Mouse (Mus musculus): ENCODE results near the gene Fsd2.

Fsd2 gene

DNA sequence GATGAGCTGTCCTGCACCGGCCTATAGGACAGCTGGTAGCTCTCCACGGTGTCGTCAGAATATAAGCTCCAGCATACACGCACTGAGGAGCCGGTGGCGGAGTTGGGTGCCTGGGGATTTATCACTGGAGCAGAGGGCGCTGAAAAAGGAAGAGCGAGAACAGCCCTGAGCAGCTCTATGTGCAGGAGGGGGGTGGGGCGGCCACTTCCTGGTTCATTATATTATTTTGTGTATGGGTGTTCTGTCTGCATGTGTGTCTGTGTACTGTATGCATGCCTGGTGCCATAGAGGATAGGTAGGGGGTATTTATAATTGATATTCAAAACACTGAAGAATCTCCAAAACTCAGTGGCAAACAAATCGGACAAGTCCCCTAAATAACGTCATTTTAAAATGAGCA lies 17.9 kb downstream of the Fsd2 start:
- DNase-seq (ENCODE audit: extremely low read depth, insufficient read length, low spot score): no peak

- no peak for DNase-seq (ENCODE audit: extremely low read depth, insufficient read length, low spot score)
Observed at GRCm38 (mm10) chr7:81542934-81543333, 23.8 kb downstream of the Fsd2 start.

GRCm38 (mm10) chr7:81541924-81542524 lies 24.7 kb downstream of the Fsd2 start:
- no peak for DNase-seq (ENCODE audit: extremely low read depth, insufficient read length, low spot score)

DNA sequence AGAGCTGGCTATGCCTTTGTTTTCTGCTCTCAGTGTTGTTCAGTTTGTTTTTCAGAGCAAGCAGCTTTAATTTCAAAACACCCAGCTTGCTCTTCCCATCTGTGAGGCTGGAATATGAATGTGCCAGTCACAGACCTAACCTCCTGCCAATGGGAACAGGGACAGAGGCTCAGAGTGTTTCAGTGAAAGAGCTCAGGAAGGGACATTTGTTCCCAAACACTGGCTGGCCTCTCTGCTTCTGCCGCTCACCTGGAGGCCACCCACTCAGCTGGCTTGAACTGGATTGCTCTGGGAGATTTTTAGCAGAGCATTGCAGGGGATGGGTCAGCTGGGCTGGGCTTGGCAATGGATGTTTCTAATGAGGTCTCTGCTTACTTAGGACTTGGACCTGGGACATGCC lies 25.7 kb downstream of the Fsd2 start:
- no peak for DNase-seq (ENCODE audit: extremely low read depth, insufficient read length, low spot score)

DNA sequence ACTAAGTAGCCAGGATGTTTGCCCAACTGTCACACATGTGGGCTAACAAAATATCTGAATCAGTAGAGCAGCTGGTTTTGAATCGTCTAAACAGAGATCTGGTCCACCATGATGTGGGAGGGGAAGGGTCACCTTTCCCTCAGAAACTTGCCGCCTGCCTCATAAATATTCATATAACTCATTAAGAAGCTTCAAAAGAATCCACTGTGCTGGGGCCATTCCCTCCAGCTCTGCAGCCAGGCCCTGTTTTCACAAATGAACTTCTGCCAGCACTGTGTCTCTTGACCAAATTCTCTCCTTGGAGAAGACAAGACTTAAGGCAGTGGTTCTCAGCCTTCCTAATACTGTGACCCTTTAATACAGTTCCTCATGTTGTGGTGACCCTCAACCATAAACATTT lies 27.2 kb downstream of the Fsd2 start:
- DNase-seq (ENCODE audit: extremely low read depth, insufficient read length, low spot score): no peak

DNA sequence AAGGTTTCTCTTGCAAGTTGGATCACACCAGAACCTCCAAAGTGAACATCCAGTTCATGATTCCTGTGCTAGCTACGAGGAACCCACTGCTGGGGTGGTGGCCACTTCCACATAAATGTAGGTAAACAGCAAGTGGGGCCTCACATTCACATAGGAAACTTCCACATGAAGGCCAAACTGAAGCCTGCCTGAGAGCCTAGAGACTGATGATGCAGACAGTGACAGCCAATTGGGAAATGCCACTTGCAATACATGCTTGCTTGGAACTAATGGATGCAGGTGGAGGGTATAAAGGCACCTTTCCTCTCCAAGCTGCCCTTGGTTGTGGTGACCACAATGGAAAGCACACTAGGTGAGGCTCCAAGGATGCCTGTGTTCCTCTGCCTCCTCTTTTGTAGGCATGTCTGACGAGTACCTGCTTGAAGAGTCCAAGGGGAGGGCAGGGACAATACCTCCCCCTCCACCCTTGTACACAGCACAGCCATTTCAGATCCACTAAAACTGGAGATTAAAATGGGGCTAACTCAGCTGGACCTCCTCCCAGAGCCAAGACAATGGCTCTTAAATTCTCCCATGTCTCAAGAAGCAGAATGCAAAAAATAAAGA lies 28.6 kb downstream of the Fsd2 start:
- DNase-seq (ENCODE audit: extremely low read depth, insufficient read length, low spot score): no peak

- no peak for DNase-seq (ENCODE audit: extremely low read depth, insufficient read length, low spot score)
Observed at GRCm38 (mm10) chr7:81536478-81536877, 30.3 kb downstream of the Fsd2 start.

DNA sequence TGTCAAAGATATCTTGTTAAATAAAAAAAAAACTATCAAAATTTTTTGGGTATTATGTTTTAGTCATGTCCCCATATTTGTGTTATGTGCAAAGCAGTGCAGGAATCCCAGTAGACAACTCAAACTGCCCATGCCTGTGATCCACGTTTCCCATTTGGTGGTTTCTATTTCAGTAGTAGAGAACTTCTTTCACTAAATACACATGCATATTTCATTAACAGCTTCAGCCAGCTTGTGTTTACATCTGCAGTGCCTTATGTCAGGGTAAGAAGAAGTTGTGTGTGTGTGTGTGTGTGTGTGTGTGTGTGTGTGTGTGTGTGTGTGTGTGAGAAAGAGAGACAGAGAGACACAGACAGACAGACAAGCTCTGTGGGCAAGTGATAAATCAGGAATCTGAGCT lies 35.3 kb downstream of the Fsd2 start:
- DNase-seq (ENCODE audit: extremely low read depth, insufficient read length, low spot score): no peak

- DNase-seq (ENCODE audit: extremely low read depth, insufficient read length, low spot score): no peak
Observed at GRCm38 (mm10) chr7:81528918-81529317, 37.8 kb downstream of the Fsd2 start.

- DNase-seq (ENCODE audit: extremely low read depth, insufficient read length, low spot score): no peak
Observed at GRCm38 (mm10) chr7:81523663-81524017, 43.1 kb downstream of the Fsd2 start.

GRCm38 (mm10) chr7:81523008-81523662 lies 43.6 kb downstream of the Fsd2 start:
- peak; percentile 89 for DNase-seq (ENCODE audit: extremely low read depth, insufficient read length, low spot score)

GRCm38 (mm10) chr7:81516154-81517030 lies 50.4 kb downstream of the Fsd2 start:
- DNase-seq (ENCODE audit: extremely low read depth, insufficient read length, low spot score): no peak

GRCm38 (mm10) chr7:81514906-81515590 lies 51.7 kb downstream of the Fsd2 start:
- DNase-seq (ENCODE audit: extremely low read depth, insufficient read length, low spot score): no peak

GRCm38 (mm10) chr7:81501050-81501449 lies 65.7 kb downstream of the Fsd2 start:
- DNase-seq (ENCODE audit: extremely low read depth, insufficient read length, low spot score): no peak

- no peak for DNase-seq (ENCODE audit: extremely low read depth, insufficient read length, low spot score)
Observed at GRCm38 (mm10) chr7:81498181-81498580, 68.6 kb downstream of the Fsd2 start, which contains the start of gene BC048679. Gene BC048679, minus strand, starts transcription at chr7:81498281.

GRCm38 (mm10) chr7:81497171-81497570 lies 69.6 kb downstream of the Fsd2 start:
- DNase-seq (ENCODE audit: extremely low read depth, insufficient read length, low spot score): no peak

DNA sequence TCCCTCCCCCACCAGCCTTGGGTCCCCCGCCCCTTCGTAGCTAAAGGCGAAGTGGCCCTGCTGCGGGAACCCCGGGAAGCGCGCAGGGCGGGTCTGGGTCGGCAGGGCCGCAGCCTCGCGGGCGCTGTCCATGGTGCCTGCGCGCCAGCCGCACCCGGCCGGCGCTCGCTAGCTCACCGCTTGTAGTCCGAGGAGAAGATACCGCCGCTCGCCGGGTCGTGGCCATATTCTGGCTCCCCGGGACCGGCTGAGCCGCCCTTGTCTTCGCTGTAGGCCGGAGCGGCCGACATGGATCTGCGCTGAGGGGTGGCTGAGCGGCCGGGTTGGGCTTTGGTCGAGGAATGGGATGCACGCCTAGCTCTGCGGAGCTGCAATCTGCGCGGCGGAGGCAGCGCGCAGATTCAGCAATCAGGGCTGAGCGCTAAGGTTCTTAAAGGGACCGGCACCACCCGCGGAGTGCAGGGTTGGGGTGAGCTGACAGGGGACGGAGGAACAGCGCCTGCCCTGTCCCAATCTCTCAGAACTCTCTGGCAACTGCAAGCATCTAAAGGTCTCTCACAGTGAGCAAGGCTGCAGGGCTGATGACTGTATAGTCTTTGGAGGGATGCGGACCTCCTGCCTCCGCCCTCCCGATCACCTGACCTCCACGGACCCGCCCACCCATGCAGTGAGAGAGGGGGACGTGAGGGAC lies 73.3 kb downstream of the Fsd2 start, which contains the start of gene Ap3b2:
Ap3b2 (minus strand) TSS at position 595 of the 691 bp plus-strand sequence.
- DNase-seq (ENCODE audit: extremely low read depth, insufficient read length, low spot score): no peak

- DNase-seq (ENCODE audit: extremely low read depth, insufficient read length, low spot score): no peak
Observed at GRCm38 (mm10) chr7:81492628-81493027, 74.1 kb downstream of the Fsd2 start.

DNA sequence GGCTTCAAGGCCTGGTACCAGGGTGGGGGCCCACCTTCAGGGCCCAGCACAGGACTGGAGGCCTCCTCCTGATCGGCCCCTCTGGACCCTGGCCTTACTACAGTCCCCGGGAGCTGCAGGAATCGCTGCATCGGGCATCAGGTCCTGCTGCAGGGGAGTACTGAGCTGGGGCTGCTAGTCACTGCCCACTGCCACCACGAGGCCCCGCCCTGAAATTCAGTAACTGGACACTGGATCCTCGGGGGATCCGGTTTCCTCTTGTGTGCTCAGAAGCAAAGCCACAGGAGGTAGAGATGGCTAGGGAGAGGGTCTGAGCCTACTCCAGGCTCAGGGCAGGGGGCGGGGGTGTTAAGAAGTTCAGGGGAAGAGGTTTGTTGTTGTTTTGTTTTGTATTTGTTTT lies 77.1 kb downstream of the Fsd2 start:
- DNase-seq (ENCODE audit: extremely low read depth, insufficient read length, low spot score): peak; percentile 53

All from 3134 (cell line).